Mouse (Mus musculus): ENCODE data around the gene Ank2. TPM values are rescaled to one million over a fixed set of nuclear protein-coding genes. Genes with fewer than 3 reads are reported as not detected.
A peak's percentile ranks its signal among the peaks of the same experiment; 100 is the strongest.

Ank2 gene
- polyA plus RNA-seq, 1 experiment from 2014 or later: 4.9 TPM

- no peak for ATAC-seq (ENCODE audit: low read depth)
Observed at GRCm38 (mm10) chr3:127375956-127376660, 123.0 kb downstream of the Ank2 start.

GRCm38 (mm10) chr3:127374190-127374710 is 124.9 kb downstream of the Ank2 start:
- H3K36me3 ChIP-seq: no peaks in the 10 kb centered on the region
- DNase-seq: no peak
- peak; percentile 77 for ATAC-seq (ENCODE audit: low read depth)
- H3K27ac ChIP-seq: no peak overlapping the region
- WGBS (ENCODE audit: insufficient replicate concordance): 62% methylated on average over 6 of the region's 6 CpGs
- H3K4me2 ChIP-seq: no peak overlapping the region
- no peak overlapping the region for H3K4me3 ChIP-seq (replicated peaks)
- no peak overlapping the region for H3K9ac ChIP-seq
- H3K4me1 ChIP-seq (replicated peaks): no peaks in the 10 kb centered on the region
- no peaks in the 10 kb centered on the region for H3K9me3 ChIP-seq (replicated peaks)
- H3K27me3 ChIP-seq: no peaks in the 10 kb centered on the region

More at GRCm38 (mm10) chr3:127375956-127376660, 123.0 kb downstream of the Ank2 start:
- no peak overlapping the region for H3K9ac ChIP-seq
- no peaks in the 10 kb centered on the region for H3K9me3 ChIP-seq (replicated peaks)
- WGBS (ENCODE audit: insufficient replicate concordance): 72% methylated on average over 11 of the region's 11 CpGs
- H3K36me3 ChIP-seq: no peaks in the 10 kb centered on the region
- H3K4me3 ChIP-seq (replicated peaks): no peak overlapping the region
- no peak overlapping the region for H3K27ac ChIP-seq
- H3K4me2 ChIP-seq: no peak overlapping the region
- H3K27me3 ChIP-seq: no peaks in the 10 kb centered on the region
- no peaks in the 10 kb centered on the region for H3K4me1 ChIP-seq (replicated peaks)
- no peak for DNase-seq

GRCm38 (mm10) chr3:127371774-127372173 is 127.4 kb downstream of the Ank2 start:
- Histone ChIP-seq H3K27me3 (no peaks in the 10 kb centered on the region), H3K4me1 (replicated peaks) (no peaks in the 10 kb centered on the region), H3K36me3 (no peaks in the 10 kb centered on the region), H3K4me3 (replicated peaks) (no peak overlapping the region), H3K4me2 (no peak overlapping the region), H3K9me3 (replicated peaks) (no peaks in the 10 kb centered on the region), H3K9ac (no peak overlapping the region), H3K27ac (no peak overlapping the region)
- ATAC-seq (ENCODE audit: low read depth): no peak
- 57% methylated on average over 1 of the region's 1 CpGs for WGBS (ENCODE audit: insufficient replicate concordance)
- no peak for DNase-seq

- ATAC-seq (ENCODE audit: low read depth): no peak
- H3K9ac ChIP-seq: no peak overlapping the region
- WGBS (ENCODE audit: insufficient replicate concordance): 59% methylated on average over 6 of the region's 6 CpGs
Observed at GRCm38 (mm10) chr3:127369529-127369928, 129.6 kb downstream of the Ank2 start.

GRCm38 (mm10) chr3:127367450-127367849 is 131.7 kb downstream of the Ank2 start:
- Histone ChIP-seq H3K4me2 (no peak overlapping the region), H3K36me3 (no peaks in the 10 kb centered on the region), H3K9me3 (replicated peaks) (no peaks in the 10 kb centered on the region), H3K4me3 (replicated peaks) (no peak overlapping the region), H3K9ac (no peak overlapping the region), H3K4me1 (replicated peaks) (no peaks in the 10 kb centered on the region), H3K27me3 (no peaks in the 10 kb centered on the region), H3K27ac (no peak overlapping the region)
- 79% methylated on average over 4 of the region's 4 CpGs for WGBS (ENCODE audit: insufficient replicate concordance)
- ATAC-seq (ENCODE audit: low read depth) (no peak), DNase-seq (no peak)

More at GRCm38 (mm10) chr3:127369529-127369928, 129.6 kb downstream of the Ank2 start:
- DNase-seq: no peak
- Histone ChIP-seq H3K27me3 (no peaks in the 10 kb centered on the region), H3K4me2 (no peak overlapping the region), H3K27ac (no peak overlapping the region), H3K36me3 (no peaks in the 10 kb centered on the region), H3K9me3 (replicated peaks) (no peaks in the 10 kb centered on the region), H3K4me1 (replicated peaks) (no peaks in the 10 kb centered on the region), H3K4me3 (replicated peaks) (no peak overlapping the region)

DNA sequence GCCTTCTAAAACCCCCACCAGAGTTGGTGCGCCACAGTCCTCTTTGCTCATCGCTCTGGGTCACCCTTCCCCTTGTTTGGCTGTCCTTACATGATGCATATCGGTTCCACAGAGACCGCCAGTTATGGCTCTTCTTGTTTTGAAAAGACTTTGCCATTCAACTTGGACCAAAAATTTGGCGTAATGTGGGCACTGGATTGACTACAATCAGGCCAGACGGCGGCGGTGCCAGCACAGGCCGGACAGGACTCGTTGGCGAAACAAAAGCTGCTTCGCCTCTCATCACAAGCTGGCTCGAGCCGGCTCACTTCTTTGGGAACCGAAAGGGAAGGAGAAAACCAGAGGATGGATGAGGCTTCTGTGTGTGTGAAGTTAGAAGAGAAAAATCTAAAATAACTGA is 135.6 kb downstream of the Ank2 start:
- Histone ChIP-seq H3K27ac (no peak overlapping the region), H3K9ac (no peak overlapping the region), H3K36me3 (no peaks in the 10 kb centered on the region), H3K4me3 (replicated peaks) (no peak overlapping the region), H3K4me1 (replicated peaks) (no peaks in the 10 kb centered on the region), H3K27me3 (no peaks in the 10 kb centered on the region), H3K9me3 (replicated peaks) (no peaks in the 10 kb centered on the region), H3K4me2 (no peak overlapping the region)
- 83% methylated on average over 15 of the region's 15 CpGs for WGBS (ENCODE audit: insufficient replicate concordance)
- ATAC-seq (ENCODE audit: low read depth) (no peak), DNase-seq (no peak)

DNA sequence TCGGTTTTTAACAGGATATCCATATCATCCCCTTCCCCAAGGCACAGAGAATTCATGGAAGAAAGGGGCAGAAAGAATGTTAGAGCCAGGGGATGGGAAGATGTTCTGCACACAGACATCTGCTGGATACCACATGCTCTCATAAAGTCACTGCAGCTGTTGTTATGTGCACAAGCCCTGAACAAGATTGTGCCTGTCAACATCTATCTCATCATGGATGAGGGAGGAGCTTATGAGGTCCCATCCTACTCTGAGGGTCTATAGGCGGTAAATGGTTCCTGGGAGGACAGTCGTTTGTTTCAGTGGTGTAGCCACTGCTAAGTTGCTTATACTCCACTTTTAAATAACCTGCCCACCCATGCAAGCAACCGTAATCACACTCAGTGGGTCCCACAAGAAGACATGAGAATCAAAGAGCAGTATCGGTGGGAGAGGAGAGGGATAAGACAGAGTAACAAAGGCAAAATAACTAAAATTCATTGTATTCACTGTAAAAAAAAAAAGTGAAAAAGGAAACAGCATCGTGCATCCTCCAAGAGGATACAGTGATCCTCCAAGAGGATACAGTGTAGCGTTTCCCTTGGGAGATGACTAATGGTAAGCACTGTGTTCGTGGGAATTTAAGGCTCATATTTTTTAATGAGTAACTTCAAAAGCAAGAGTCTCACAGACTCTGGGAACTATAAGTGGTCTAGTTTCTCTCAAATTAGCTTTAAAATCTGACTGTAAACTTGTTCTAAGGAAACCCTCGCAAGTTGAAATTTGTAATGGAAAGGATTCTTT is 136.3 kb downstream of the Ank2 start:
- ATAC-seq (ENCODE audit: low read depth): no peak
- WGBS (ENCODE audit: insufficient replicate concordance): 70% methylated on average over 9 of the region's 9 CpGs
- DNase-seq: no peak

DNA sequence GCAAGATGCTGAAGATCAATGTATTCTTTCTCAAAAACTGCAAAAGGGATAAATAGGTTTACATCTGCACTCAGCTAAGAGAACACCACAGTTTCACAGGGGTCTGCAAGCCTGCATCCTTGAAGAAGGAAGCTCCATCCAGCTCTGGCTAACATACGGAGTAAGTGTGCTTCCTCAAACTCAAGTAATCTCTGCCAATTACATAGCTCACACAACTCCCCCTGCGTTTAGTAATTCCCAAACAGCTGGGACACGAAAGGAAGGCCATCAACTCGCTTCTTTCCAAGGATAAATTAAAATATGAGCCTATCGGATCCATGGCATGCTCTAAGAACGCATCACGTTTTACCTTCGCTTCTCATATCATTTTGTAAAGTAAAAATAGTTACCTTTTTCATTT is 137.3 kb downstream of the Ank2 start:
- Histone ChIP-seq H3K9ac (no peak overlapping the region), H3K4me3 (replicated peaks) (no peak overlapping the region), H3K27ac (no peak overlapping the region), H3K27me3 (no peaks in the 10 kb centered on the region), H3K36me3 (no peaks in the 10 kb centered on the region), H3K4me2 (no peak overlapping the region), H3K4me1 (replicated peaks) (no peaks in the 10 kb centered on the region), H3K9me3 (replicated peaks) (no peaks in the 10 kb centered on the region)
- ATAC-seq (ENCODE audit: low read depth) (no peak), DNase-seq (no peak)
- WGBS (ENCODE audit: insufficient replicate concordance): 69% methylated on average over 8 of the region's 8 CpGs

More for the DNA sequence above, 136.3 kb downstream of the Ank2 start:
- H3K9ac ChIP-seq: no peak overlapping the region
- H3K27ac ChIP-seq: no peak overlapping the region
- H3K9me3 ChIP-seq (replicated peaks): no peaks in the 10 kb centered on the region
- no peaks in the 10 kb centered on the region for H3K27me3 ChIP-seq
- no peaks in the 10 kb centered on the region for H3K36me3 ChIP-seq
- no peak overlapping the region for H3K4me3 ChIP-seq (replicated peaks)
- no peak overlapping the region for H3K4me2 ChIP-seq
- no peaks in the 10 kb centered on the region for H3K4me1 ChIP-seq (replicated peaks)

DNA sequence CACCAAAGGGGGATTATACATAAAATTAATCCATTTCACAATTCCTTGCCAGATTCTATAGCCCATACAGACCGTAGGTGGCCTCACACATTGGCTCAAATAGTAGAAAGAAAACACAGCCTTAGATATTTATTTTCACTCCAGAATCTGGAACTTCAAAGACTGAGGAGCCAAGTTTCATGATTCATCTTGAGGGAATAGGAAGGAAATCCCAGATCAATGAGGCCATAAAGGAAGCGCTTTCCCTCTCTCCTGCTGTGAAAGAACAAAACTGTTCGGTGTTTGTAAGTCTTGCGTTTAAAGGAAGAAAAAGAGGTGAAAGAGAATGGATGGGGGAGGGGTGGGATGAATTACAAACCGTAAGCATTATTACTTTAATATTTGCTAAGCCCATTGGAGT is 137.8 kb downstream of the Ank2 start:
- no peak for DNase-seq
- H3K4me3 ChIP-seq (replicated peaks): no peak overlapping the region
- whole genome bisulfite sequencing (ENCODE audit: insufficient replicate concordance): 58% methylated on average over 5 of the region's 5 CpGs
- ATAC-seq (ENCODE audit: low read depth): no peak
- H3K27ac ChIP-seq: no peak overlapping the region
- H3K9me3 ChIP-seq (replicated peaks): no peaks in the 10 kb centered on the region
- no peak overlapping the region for H3K9ac ChIP-seq
- no peaks in the 10 kb centered on the region for H3K27me3 ChIP-seq
- H3K4me1 ChIP-seq (replicated peaks): no peaks in the 10 kb centered on the region
- H3K4me2 ChIP-seq: no peak overlapping the region
- no peaks in the 10 kb centered on the region for H3K36me3 ChIP-seq

DNA sequence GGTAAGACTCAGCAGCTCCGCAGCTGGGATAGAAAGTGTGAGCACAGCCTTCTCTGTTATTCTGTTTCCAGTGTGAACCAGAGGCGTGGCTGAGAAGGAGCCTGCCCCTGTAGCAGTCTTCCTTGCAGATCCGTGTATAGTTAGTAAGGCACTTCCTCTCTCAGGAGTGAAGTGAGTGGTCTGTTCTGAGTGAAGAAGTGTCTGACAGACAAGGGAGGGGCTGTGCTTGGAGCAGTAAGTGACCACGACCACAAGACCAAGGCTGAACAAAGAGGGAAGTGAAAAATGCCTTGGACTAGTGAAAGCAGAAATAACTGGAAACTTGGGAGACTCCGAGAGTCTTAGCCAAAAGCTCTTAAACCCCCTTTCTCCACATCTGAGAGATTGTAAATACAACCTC is 143.9 kb downstream of the Ank2 start:
- Histone ChIP-seq H3K27me3 (no peaks in the 10 kb centered on the region), H3K9ac (no peak overlapping the region), H3K4me2 (no peak overlapping the region), H3K9me3 (replicated peaks) (no peaks in the 10 kb centered on the region), H3K27ac (no peak overlapping the region), H3K4me1 (replicated peaks) (no peaks in the 10 kb centered on the region), H3K36me3 (no peaks in the 10 kb centered on the region), H3K4me3 (replicated peaks) (no peak overlapping the region)
- WGBS (ENCODE audit: insufficient replicate concordance): 18% methylated on average over 5 of the region's 5 CpGs
- peak; percentile 47; the same call in 1 of the 2 replicates for ATAC-seq (ENCODE audit: low read depth)
- DNase-seq: peak; percentile 1

GRCm38 (mm10) chr3:127350602-127351362 is 148.4 kb downstream of the Ank2 start:
- no peaks in the 10 kb centered on the region for H3K4me1 ChIP-seq (replicated peaks)
- H3K9ac ChIP-seq: no peak overlapping the region
- no peaks in the 10 kb centered on the region for H3K36me3 ChIP-seq
- no peaks in the 10 kb centered on the region for H3K27me3 ChIP-seq
- no peak overlapping the region for H3K27ac ChIP-seq
- DNase-seq (no peak), ATAC-seq (ENCODE audit: low read depth) (no peak)
- no peak overlapping the region for H3K4me2 ChIP-seq
- no peak overlapping the region for H3K4me3 ChIP-seq (replicated peaks)
- H3K9me3 ChIP-seq (replicated peaks): no peaks in the 10 kb centered on the region
- 72% methylated on average over 9 of the region's 9 CpGs for WGBS (ENCODE audit: insufficient replicate concordance)

Data from liver, embryonic 13.5 days (tissue).